Mouse (Mus musculus): Measurements from ENCODE around the gene Olfr1033. TPM values are rescaled to one million over a fixed set of nuclear protein-coding genes. Genes with fewer than 3 reads are reported as not detected.

The Olfr1033 gene
- polyA plus RNA-seq, 1 experiment = 0.45 TPM

DNA sequence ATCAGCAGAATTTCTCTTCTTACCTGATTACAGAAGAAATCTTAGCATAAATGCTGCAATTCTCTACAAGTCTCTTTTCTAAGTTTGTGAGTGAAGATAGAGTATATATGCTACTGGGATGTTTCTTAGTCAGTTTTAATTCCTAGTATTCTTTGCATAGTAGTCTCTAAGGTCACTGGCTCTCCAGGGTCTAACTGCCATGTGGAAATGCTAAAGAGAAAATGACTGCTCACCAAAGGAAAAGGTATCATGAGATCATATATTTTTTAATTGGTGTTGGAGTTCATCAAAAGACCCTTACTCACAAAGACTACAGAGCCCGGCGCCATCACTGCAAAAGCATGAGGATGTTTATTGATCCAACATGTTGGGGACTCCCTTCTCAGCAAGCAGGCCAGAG is 66.9 kb downstream of the Olfr1033 start, which contains the start of gene Olfr1037:
TSS of gene Olfr1037 (minus strand) at position 101 of the 400 bp plus-strand sequence.
- no peaks in the 10 kb centered on the region for H3K4me1 ChIP-seq (ENCODE audit: control insufficient read depth, insufficient read depth, low read length)
- no peak within 1 kb of the TSS for H3K4me3 ChIP-seq (replicated peaks; ENCODE audit: extremely low read depth, low read depth, low read length)
- no peak for DNase-seq
- TF ChIP-seq CTCF (IDR thresholded peaks at IDR 0.05; ENCODE audit: insufficient read depth, low read length) (no peak), POLR2A (IDR thresholded peaks at IDR 0.05; ENCODE audit: borderline replicate concordance, extremely low read depth, low read depth, low read length) (no peak)
- WGBS = 82% methylated on average over 2 of the region's 2 CpGs

Other genes starting within 250 kb of the Olfr1033 start
- gene Olfr1014, start 247.9 kb upstream of the Olfr1033 start, polyA plus RNA-seq (2012; rRNA removed) = not detected in 2 replicates
- gene Olfr1015, start 238.6 kb upstream of the Olfr1033 start, polyA plus RNA-seq (2012; rRNA removed) = not detected in 2 replicates
- not detected in 2 replicates for gene Olfr1016, start 218.1 kb upstream of the Olfr1033 start, polyA plus RNA-seq (2012; rRNA removed)
- gene Olfr1018, start 202.2 kb upstream of the Olfr1033 start, polyA plus RNA-seq (2012; rRNA removed) = not detected in 2 replicates
- gene Olfr1019, start 175.2 kb upstream of the Olfr1033 start, polyA plus RNA-seq (2012; rRNA removed) = not detected in 2 replicates
- not detected in 2 replicates for gene Olfr1020, start 173.6 kb upstream of the Olfr1033 start, polyA plus RNA-seq (2012; rRNA removed)
- not detected in 2 replicates for gene Olfr1022, start 152.0 kb upstream of the Olfr1033 start, polyA plus RNA-seq (2012; rRNA removed)
- gene Olfr1023, start 135.0 kb upstream of the Olfr1033 start, polyA plus RNA-seq (2012; rRNA removed) = not detected in 2 replicates
- gene Olfr1024, start 115.6 kb upstream of the Olfr1033 start, polyA plus RNA-seq (2012; rRNA removed) = not detected in 2 replicates
- not detected in 2 replicates for gene Olfr1025-ps1, start 105.4 kb upstream of the Olfr1033 start, polyA plus RNA-seq (2012; rRNA removed)
- not detected in 2 replicates for gene Olfr1026, start 99.1 kb upstream of the Olfr1033 start, polyA plus RNA-seq (2012; rRNA removed)
- gene Olfr1028, start 70.2 kb upstream of the Olfr1033 start, polyA plus RNA-seq (2012; rRNA removed) = not detected in 2 replicates
- gene Olfr1029, start 46.7 kb upstream of the Olfr1033 start, polyA plus RNA-seq (2012; rRNA removed) = not detected in 2 replicates
- gene Olfr1030, start 41.4 kb upstream of the Olfr1033 start, polyA plus RNA-seq (2012; rRNA removed) = not detected in 2 replicates
- gene Olfr1031, start 30.3 kb upstream of the Olfr1033 start, polyA plus RNA-seq (2012; rRNA removed) = not detected in 2 replicates
- gene Olfr1032, start 15.1 kb upstream of the Olfr1033 start, polyA plus RNA-seq (2012; rRNA removed) = not detected in 2 replicates
- gene Olfr1034, start 25.2 kb downstream of the Olfr1033 start, polyA plus RNA-seq (2012; rRNA removed) = 0.07 and 0.09 TPM in 2 replicates
- not detected in 2 replicates for gene Olfr1036, start 53.4 kb downstream of the Olfr1033 start, polyA plus RNA-seq (2012; rRNA removed)
- gene Olfr1037, start 66.8 kb downstream of the Olfr1033 start, polyA plus RNA-seq (2012; rRNA removed) = not detected in 2 replicates
- not detected in 2 replicates for gene Olfr1039, start 115.3 kb downstream of the Olfr1033 start, polyA plus RNA-seq (2012; rRNA removed)
- not detected in 2 replicates for gene Olfr1040, start 126.1 kb downstream of the Olfr1033 start, polyA plus RNA-seq (2012; rRNA removed)
- not detected in 2 replicates for gene Olfr1042, start 141.2 kb downstream of the Olfr1033 start, polyA plus RNA-seq (2012; rRNA removed)
- gene Olfr1043, start 146.9 kb downstream of the Olfr1033 start, polyA plus RNA-seq (2012; rRNA removed) = not detected in 2 replicates
- not detected in 2 replicates for gene Olfr1044, start 157.2 kb downstream of the Olfr1033 start, polyA plus RNA-seq (2012; rRNA removed)
- not detected in 2 replicates for gene Olfr52, start 165.1 kb downstream of the Olfr1033 start, polyA plus RNA-seq (2012; rRNA removed)
- gene Olfr1045, start 182.4 kb downstream of the Olfr1033 start, polyA plus RNA-seq (2012; rRNA removed) = not detected in 2 replicates
- not detected in 2 replicates for gene Olfr1046, start 198.7 kb downstream of the Olfr1033 start, polyA plus RNA-seq (2012; rRNA removed)
- not detected in 2 replicates for gene Olfr1047, start 210.8 kb downstream of the Olfr1033 start, polyA plus RNA-seq (2012; rRNA removed)
- gene Olfr1048, start 219.7 kb downstream of the Olfr1033 start, polyA plus RNA-seq (2012; rRNA removed) = not detected in 2 replicates
- gene Olfr1049, start 237.7 kb downstream of the Olfr1033 start, polyA plus RNA-seq (2012; rRNA removed) = not detected in 2 replicates